20 mouse cellular contexts compared by ENCODE assay signal in genomic region chr11:78544449-78545111, GRCm38 (mm10). TPM values are rescaled to one million over a fixed set of nuclear protein-coding genes. Genes with fewer than 3 reads are reported as not detected.
A peak's percentile ranks its signal among the peaks of the same experiment; 100 is the strongest.
DNase-seq lines count a peak whose midpoint lies in the region; ATAC-seq and TF ChIP-seq lines count a peak whose summit lies in the region.
"Had no signal": no experiment of that assay in that cellular context is flagged by ENCODE, and none has a peak within 500 bp of the region (broad histone marks: within the 10 kb centered on the region; RNA-seq: fewer than 3 reads in every experiment).

No protein-coding gene starts in this region.

- H3K36me3 ChIP-seq in heart, postnatal 0 days (replicated peaks; ENCODE audit: control insufficient read depth, insufficient read depth, low read length), result peaks cover 39% of the 10 kb centered on the region
- peaks cover 12% of the 10 kb centered on the region; the same call in 1 of the 2 replicates for H3K36me3 ChIP-seq in heart, embryonic 11.5 days (ENCODE audit: control insufficient read depth, insufficient read depth, low read length)
- peaks cover 26% of the 10 kb centered on the region for H3K36me3 ChIP-seq in liver, adult 2 months (ENCODE audit: control insufficient read depth, insufficient read depth, low read length)
- H3K36me3 ChIP-seq in liver, embryonic 11.5 days (ENCODE audit: control insufficient read depth, insufficient read depth, low read length), result peaks cover 15% of the 10 kb centered on the region

- 89% methylated on average over 7 of the region's 7 CpGs for WGBS in heart, postnatal 0 days
- 90% methylated on average over 7 of the region's 7 CpGs for WGBS in heart, embryonic 11.5 days (ENCODE audit: insufficient replicate concordance)
- 86% methylated on average over 7 of the region's 7 CpGs for WGBS in liver, adult 2 months
- 89% methylated on average over 7 of the region's 7 CpGs for WGBS in liver, embryonic 11.5 days

- no peak for TF ChIP-seq EP300 in heart, postnatal 0 days (IDR thresholded peaks at IDR 0.05; ENCODE audit: low read depth)

- no peak overlapping the region for H3K4me3 ChIP-seq in heart, postnatal 0 days (ENCODE audit: low read depth, low read length)
- H3K4me3 ChIP-seq in heart, embryonic 11.5 days (ENCODE audit: low read depth, low read length), result no peak overlapping the region
- no peak overlapping the region for H3K4me3 ChIP-seq in liver, adult 2 months (ENCODE audit: insufficient read depth, low read depth, low read length)
- no peak overlapping the region for H3K4me3 ChIP-seq in liver, embryonic 11.5 days (ENCODE audit: low read depth, low read length)
- H3K4me3 ChIP-seq: forebrain, embryonic 12.5 days; heart, embryonic 10.5 days; limb, embryonic 12.5 days; liver, embryonic 15.5 days had no signal

- H3K79me2 ChIP-seq in liver, adult 2 months (ENCODE audit: control insufficient read depth, insufficient read depth, low read length), result peaks cover 15% of the 10 kb centered on the region; the same call in 1 of the 2 replicates

- DNase-seq in heart, postnatal 0 days (ENCODE audit: low spot score), result no peak
- peak; percentile 38 for DNase-seq in liver, adult 2 months (ENCODE audit: extremely low read depth, low read depth, low spot score)
- no peak for DNase-seq in liver, embryonic 11.5 days (ENCODE audit: low spot score)
- DNase-seq in 416B (ENCODE audit: low read depth), result peak; percentile 45
- peak; percentile 29 for DNase-seq in R1 (ENCODE audit: low read depth, low spot score)
- no peak for DNase-seq in frontal cortex, postnatal 10 days (ENCODE audit: low spot score in 2 of 2)
- no peak for DNase-seq in adrenal gland, adult (ENCODE audit: inconsistent age in 2 of 2, low spot score in 1 of 2)
- DNase-seq: adrenal gland, postnatal 36 days; cerebellum, adult 2 months; gastrocnemius, postnatal 36 days; heart, postnatal 14 days; kidney, adult 11 months; lung, postnatal 36 days; thymus, postnatal 25 days had no signal

- no peaks in the 10 kb centered on the region for H3K27me3 ChIP-seq in heart, postnatal 0 days (ENCODE audit: control insufficient read depth, insufficient read depth, low read length)
- no peaks in the 10 kb centered on the region for H3K27me3 ChIP-seq in heart, embryonic 11.5 days (ENCODE audit: control insufficient read depth, insufficient read depth, low read length)
- no peaks in the 10 kb centered on the region for H3K27me3 ChIP-seq in liver, adult 2 months (ENCODE audit: control insufficient read depth, insufficient read depth, low read length)
- no peaks in the 10 kb centered on the region for H3K27me3 ChIP-seq in liver, embryonic 11.5 days (replicated peaks; ENCODE audit: control insufficient read depth, insufficient read depth, low read length)
- H3K27me3 ChIP-seq: forebrain, embryonic 12.5 days; limb, embryonic 12.5 days; liver, embryonic 15.5 days had no signal

- no peak overlapping the region for H3K4me2 ChIP-seq in heart, postnatal 0 days (ENCODE audit: low read depth, low read length)
- no peak overlapping the region for H3K4me2 ChIP-seq in heart, embryonic 11.5 days
- no peak overlapping the region for H3K4me2 ChIP-seq in liver, embryonic 11.5 days
- H3K4me2 ChIP-seq: forebrain, embryonic 12.5 days; hindbrain, embryonic 14.5 days; limb, embryonic 12.5 days; liver, embryonic 15.5 days had no signal

- TF ChIP-seq POLR2A in liver, adult 2 months (IDR thresholded peaks at IDR 0.05; ENCODE audit: extremely low read depth, insufficient read depth, low read length), result no peak

- no peak for ATAC-seq in heart, postnatal 0 days (ENCODE audit: insufficient read depth, low read depth)
- no peak for ATAC-seq in heart, embryonic 11.5 days (replicated peaks; ENCODE audit: insufficient number of reproducible peaks, low FRiP score, low TSS enrichment)
- ATAC-seq in liver, embryonic 11.5 days (replicated peaks; ENCODE audit: low FRiP score), result no peak

- H3K9me3 ChIP-seq in heart, postnatal 0 days (replicated peaks; ENCODE audit: control insufficient read depth, low read length), result no peaks in the 10 kb centered on the region
- H3K9me3 ChIP-seq in heart, embryonic 11.5 days (replicated peaks; ENCODE audit: control insufficient read depth, low read length), result no peaks in the 10 kb centered on the region
- no peaks in the 10 kb centered on the region for H3K9me3 ChIP-seq in liver, embryonic 11.5 days (ENCODE audit: control insufficient read depth, low read length)
- H3K9me3 ChIP-seq: forebrain, embryonic 12.5 days; heart, embryonic 10.5 days; limb, embryonic 12.5 days; liver, embryonic 15.5 days had no signal

- peaks cover 2% of the 10 kb centered on the region; the same call in 1 of the 2 replicates for H3K4me1 ChIP-seq in heart, postnatal 0 days (ENCODE audit: control insufficient read depth, insufficient read depth)
- peaks cover 9% of the 10 kb centered on the region for H3K4me1 ChIP-seq in heart, embryonic 11.5 days (ENCODE audit: control insufficient read depth, insufficient read depth, low read length)
- H3K4me1 ChIP-seq in liver, adult 2 months (ENCODE audit: control insufficient read depth, insufficient read depth, low read length), result peaks cover 15% of the 10 kb centered on the region
- H3K4me1 ChIP-seq in liver, embryonic 11.5 days (replicated peaks; ENCODE audit: control insufficient read depth, insufficient read depth, low read length), result peaks cover 20% of the 10 kb centered on the region

- no peak overlapping the region for H3K9ac ChIP-seq in heart, postnatal 0 days (replicated peaks; ENCODE audit: low read depth, low read length)
- no peak overlapping the region for H3K9ac ChIP-seq in heart, embryonic 11.5 days (ENCODE audit: low read depth, low read length)
- no peak overlapping the region for H3K9ac ChIP-seq in liver, adult 2 months (ENCODE audit: low read depth, low read length)
- no peak overlapping the region for H3K9ac ChIP-seq in liver, embryonic 11.5 days (ENCODE audit: low read depth, low read length)
- H3K9ac ChIP-seq: forebrain, embryonic 12.5 days; hindbrain, embryonic 14.5 days; limb, embryonic 12.5 days; liver, embryonic 15.5 days had no signal

- no peak overlapping the region for H3K27ac ChIP-seq in heart, postnatal 0 days (ENCODE audit: low read depth)
- no peak overlapping the region for H3K27ac ChIP-seq in heart, embryonic 11.5 days (ENCODE audit: low read depth, low read length)
- no peak overlapping the region for H3K27ac ChIP-seq in liver, adult 2 months (replicated peaks; ENCODE audit: insufficient read depth, low read depth, low read length)
- H3K27ac ChIP-seq in liver, embryonic 11.5 days (ENCODE audit: low read depth, low read length), result no peak overlapping the region
- H3K27ac ChIP-seq: forebrain, embryonic 12.5 days; heart, embryonic 10.5 days; hindbrain, embryonic 14.5 days; limb, embryonic 12.5 days; liver, embryonic 15.5 days had no signal

- TF ChIP-seq CTCF in heart, postnatal 0 days (IDR thresholded peaks at IDR 0.05; ENCODE audit: low read depth), result peak; percentile 26
- no peak for TF ChIP-seq CTCF in liver, adult 2 months (IDR thresholded peaks at IDR 0.05; ENCODE audit: low read depth, low read length)

RNA-seq across cellular contexts. Expression of gene Tmem97, which starts 6.0 kb away (rescaled TPM):
- total RNA-seq in heart, postnatal 0 days (2014; rRNA removed; ENCODE audit: low replicate concordance), result 41.5 and 57.2 TPM in 2 replicates
- polyA plus RNA-seq in heart, postnatal 0 days (2015; fragmentation: Nextera tagmentation; extraction: Ambion mirVana), result 37.5 and 39.4 TPM in 2 replicates
- polyA plus RNA-seq in heart, embryonic 11.5 days (2014; fragmentation: Nextera tagmentation; extraction: Ambion mirVana), result 82.4 and 88.3 TPM in 2 replicates
- 102 and 123 TPM in 2 replicates for total RNA-seq in liver, adult 2 months (2014; rRNA removed)
- polyA plus RNA-seq in liver, adult 2 months (2012; rRNA removed), result 76.5 and 91.6 TPM in 2 replicates
- 173 and 183 TPM in 2 replicates for polyA plus RNA-seq in liver, embryonic 11.5 days (2014; fragmentation: Nextera tagmentation; extraction: Ambion mirVana)

RNA-seq across cellular contexts. Expression of gene Ift20, which starts 8.4 kb away (rescaled TPM):
- 90.8 and 148 TPM in 2 replicates for total RNA-seq in heart, postnatal 0 days (2014; rRNA removed; ENCODE audit: low replicate concordance)
- polyA plus RNA-seq in heart, postnatal 0 days (2015; fragmentation: Nextera tagmentation; extraction: Ambion mirVana), result 111 and 114 TPM in 2 replicates
- polyA plus RNA-seq in heart, embryonic 11.5 days (2014; fragmentation: Nextera tagmentation; extraction: Ambion mirVana), result 107 and 114 TPM in 2 replicates
- total RNA-seq in liver, adult 2 months (2014; rRNA removed), result 107 and 120 TPM in 2 replicates
- 80.7 and 84.2 TPM in 2 replicates for polyA plus RNA-seq in liver, adult 2 months (2012; rRNA removed)
- polyA plus RNA-seq in liver, embryonic 11.5 days (2014; fragmentation: Nextera tagmentation; extraction: Ambion mirVana), result 112 and 114 TPM in 2 replicates

RNA-seq across cellular contexts. Expression of gene Tnfaip1, which starts 8.4 kb away (rescaled TPM):
- 49.7 and 52.1 TPM in 2 replicates for total RNA-seq in heart, postnatal 0 days (2014; rRNA removed; ENCODE audit: low replicate concordance)
- polyA plus RNA-seq in heart, postnatal 0 days (2015; fragmentation: Nextera tagmentation; extraction: Ambion mirVana), result 48.7 and 50.0 TPM in 2 replicates
- polyA plus RNA-seq in heart, embryonic 11.5 days (2014; fragmentation: Nextera tagmentation; extraction: Ambion mirVana), result 81.1 and 92.5 TPM in 2 replicates
- 11.5 and 14.4 TPM in 2 replicates for total RNA-seq in liver, adult 2 months (2014; rRNA removed)
- polyA plus RNA-seq in liver, adult 2 months (2012; rRNA removed), result 13.9 and 16.7 TPM in 2 replicates
- polyA plus RNA-seq in liver, embryonic 11.5 days (2014; fragmentation: Nextera tagmentation; extraction: Ambion mirVana), result 42.1 and 42.2 TPM in 2 replicates

RNA-seq across cellular contexts. Expression of gene Poldip2, which starts 32.6 kb away (rescaled TPM):
- total RNA-seq in heart, postnatal 0 days (2014; rRNA removed; ENCODE audit: low replicate concordance), result 225 and 247 TPM in 2 replicates
- polyA plus RNA-seq in heart, postnatal 0 days (2015; fragmentation: Nextera tagmentation; extraction: Ambion mirVana), result 209 and 214 TPM in 2 replicates
- 130 and 154 TPM in 2 replicates for polyA plus RNA-seq in heart, embryonic 11.5 days (2014; fragmentation: Nextera tagmentation; extraction: Ambion mirVana)
- total RNA-seq in liver, adult 2 months (2014; rRNA removed), result 63.5 and 67.5 TPM in 2 replicates
- 77.6 and 80.9 TPM in 2 replicates for polyA plus RNA-seq in liver, adult 2 months (2012; rRNA removed)
- 151 and 154 TPM in 2 replicates for polyA plus RNA-seq in liver, embryonic 11.5 days (2014; fragmentation: Nextera tagmentation; extraction: Ambion mirVana)

RNA-seq across cellular contexts. Expression of gene Tmem199, which starts 32.6 kb away (rescaled TPM):
- total RNA-seq in heart, postnatal 0 days (2014; rRNA removed; ENCODE audit: low replicate concordance), result 13.1 and 29.9 TPM in 2 replicates
- polyA plus RNA-seq in heart, postnatal 0 days (2015; fragmentation: Nextera tagmentation; extraction: Ambion mirVana), result 35.0 and 36.4 TPM in 2 replicates
- polyA plus RNA-seq in heart, embryonic 11.5 days (2014; fragmentation: Nextera tagmentation; extraction: Ambion mirVana), result 57.0 and 63.9 TPM in 2 replicates
- total RNA-seq in liver, adult 2 months (2014; rRNA removed), result 7.7 and 10.8 TPM in 2 replicates
- 5.9 and 6.1 TPM in 2 replicates for polyA plus RNA-seq in liver, adult 2 months (2012; rRNA removed)
- polyA plus RNA-seq in liver, embryonic 11.5 days (2014; fragmentation: Nextera tagmentation; extraction: Ambion mirVana), result 59.9 and 61.9 TPM in 2 replicates

Comparison
In these comparisons a context has a peak if more than half of its experiments do, and no peak if none do; other contexts are left out.
1. DNase-seq: peak in liver, adult 2 months (single experiment), 416B (single experiment) and R1 (single experiment); none in heart, postnatal 0 days (single experiment), liver, embryonic 11.5 days (single experiment), frontal cortex, postnatal 10 days (0 of 2) and adrenal gland, adult (0 of 2).